Mouse (Mus musculus) cortical plate, adult 2 months (tissue): ENCODE measurements around the gene Tbata.

Source experiments
- CTCF ChIP-seq: fragments of 200-500 bp; IDR thresholded peaks from 2 replicates; pipeline ENCODE4 v1.5.1; 2011; ENCODE audit warnings: mild to moderate bottlenecking, control low read depth, low read length; ENCODE audit not compliant: insufficient read depth; ENCODE audit errors: extremely low read depth
- POLR2A ChIP-seq: fragments of 200-500 bp; IDR thresholded peaks from 2 replicates; pipeline ENCODE4 v1.6.1; 2011; ENCODE audit warnings: mild to moderate bottlenecking, low read length, control low read depth; ENCODE audit not compliant: insufficient read depth; ENCODE audit errors: extremely low read depth

GRCm38 (mm10) chr10:61176221-61176790 is 4.6 kb downstream of the Tbata start:
- TF ChIP-seq CTCF (no peak), POLR2A (no peak)
